Mouse (Mus musculus): ENCODE measurements around the gene Lrrc3b. TPM values are rescaled to one million over a fixed set of nuclear protein-coding genes. Genes with fewer than 3 reads are reported as not detected.
A peak's percentile ranks its signal among the peaks of the same experiment; 100 is the strongest.

The Lrrc3b gene
- polyA plus RNA-seq, 1 experiment from 2014 or later = 2.0 TPM

DNA sequence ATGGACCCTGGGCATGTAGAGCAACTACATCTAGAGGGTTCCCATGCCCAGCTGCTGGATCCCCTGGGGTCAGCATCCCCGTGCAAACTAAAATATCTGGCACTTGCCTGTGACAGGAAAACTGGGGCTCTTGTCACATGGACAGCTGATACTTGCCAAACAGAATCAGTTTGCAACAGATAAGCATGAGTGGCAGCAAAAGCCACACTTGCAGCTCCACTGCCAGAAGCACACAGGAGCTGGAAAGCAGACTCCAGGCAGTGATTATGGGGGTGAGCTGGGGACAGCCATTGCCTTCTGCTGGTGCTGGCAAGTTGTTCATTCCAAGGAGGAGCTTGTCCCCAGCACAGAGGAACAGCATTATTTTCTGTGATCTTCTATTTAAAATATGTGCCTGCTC, 65.8 kb downstream of the Lrrc3b start:
- 95% methylated on average over 1 of the region's 1 CpGs for WGBS
- H3K4me2 ChIP-seq (ENCODE audit: low read depth, severe bottlenecking) = no peak overlapping the region
- H3K9ac ChIP-seq (ENCODE audit: low read length) = no peak overlapping the region
- H3K4me3 ChIP-seq (ENCODE audit: low read depth, low read length) = no peak overlapping the region
- no peaks in the 10 kb centered on the region for H3K27me3 ChIP-seq (ENCODE audit: control insufficient read depth, insufficient read depth, low read length)
- H3K27ac ChIP-seq (replicated peaks; ENCODE audit: low read depth, low read length) = no peak overlapping the region
- H3K9me3 ChIP-seq (ENCODE audit: control insufficient read depth, low read length) = no peaks in the 10 kb centered on the region
- no peak for DNase-seq (ENCODE audit: low spot score)
- no peaks in the 10 kb centered on the region for H3K36me3 ChIP-seq (ENCODE audit: control insufficient read depth, insufficient read depth, low read length)
- ATAC-seq (ENCODE audit: insufficient number of reproducible peaks, low FRiP score, low TSS enrichment, low read depth) = no peak
- no peaks in the 10 kb centered on the region for H3K4me1 ChIP-seq (ENCODE audit: control insufficient read depth, insufficient read depth, low read length)

DNA sequence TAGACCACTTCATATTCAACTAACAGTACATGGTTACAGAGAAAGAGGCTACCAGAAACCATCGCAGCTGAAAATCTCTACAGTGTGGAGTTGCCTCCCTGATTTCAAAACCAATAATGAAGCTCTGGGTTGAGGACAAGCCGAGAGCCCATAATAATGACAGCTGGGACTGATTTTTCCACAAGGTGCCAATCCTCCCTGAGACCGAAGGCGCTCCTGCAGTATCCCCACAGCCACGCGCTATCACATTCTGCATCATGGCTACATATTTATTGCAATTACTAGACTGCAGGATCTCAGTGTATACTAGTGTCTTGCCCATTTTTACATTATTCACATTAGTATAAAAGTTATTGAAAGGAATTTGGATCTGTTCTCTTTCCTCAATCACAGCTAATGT, 73.7 kb downstream of the Lrrc3b start:
- Histone ChIP-seq H3K9me3 (ENCODE audit: control insufficient read depth, low read length) (no peaks in the 10 kb centered on the region), H3K9ac (ENCODE audit: low read length) (no peak overlapping the region), H3K27me3 (ENCODE audit: control insufficient read depth, insufficient read depth, low read length) (no peaks in the 10 kb centered on the region), H3K27ac (replicated peaks; ENCODE audit: low read depth, low read length) (no peak overlapping the region), H3K4me1 (ENCODE audit: control insufficient read depth, insufficient read depth, low read length) (no peaks in the 10 kb centered on the region), H3K4me3 (ENCODE audit: low read depth, low read length) (no peak overlapping the region), H3K36me3 (ENCODE audit: control insufficient read depth, insufficient read depth, low read length) (no peaks in the 10 kb centered on the region), H3K4me2 (ENCODE audit: low read depth, severe bottlenecking) (no peak overlapping the region)
- ATAC-seq (ENCODE audit: insufficient number of reproducible peaks, low FRiP score, low TSS enrichment, low read depth) = no peak
- WGBS = 89% methylated on average over 6 of the region's 6 CpGs
- DNase-seq (ENCODE audit: low spot score) = no peak

DNA sequence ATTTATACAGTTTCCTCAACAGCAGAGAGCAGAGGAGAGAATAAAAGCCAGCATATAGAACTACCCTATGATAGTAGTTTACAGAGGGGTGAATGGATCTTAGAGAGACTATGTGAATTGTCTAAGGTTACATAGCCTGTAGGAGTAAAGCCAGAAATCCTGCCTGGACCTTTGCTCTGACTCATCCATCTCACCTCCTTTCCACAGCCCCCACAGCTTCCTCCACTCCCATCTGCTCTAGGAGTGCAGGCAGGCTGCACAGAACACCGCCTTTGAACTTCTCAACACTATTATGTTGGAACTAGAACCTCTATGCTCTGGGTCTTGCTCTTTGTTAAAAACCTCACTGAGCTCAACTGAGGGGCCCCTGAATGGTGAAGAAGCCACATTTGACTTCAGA, 78.9 kb downstream of the Lrrc3b start:
- H3K36me3 ChIP-seq (ENCODE audit: control insufficient read depth, insufficient read depth, low read length) = no peaks in the 10 kb centered on the region
- ATAC-seq (ENCODE audit: insufficient number of reproducible peaks, low FRiP score, low TSS enrichment, low read depth) = no peak
- H3K27me3 ChIP-seq (ENCODE audit: control insufficient read depth, insufficient read depth, low read length) = no peaks in the 10 kb centered on the region
- no peak overlapping the region for H3K9ac ChIP-seq (ENCODE audit: low read length)
- H3K27ac ChIP-seq (replicated peaks; ENCODE audit: low read depth, low read length) = no peak overlapping the region
- no peak for DNase-seq (ENCODE audit: low spot score)
- no peaks in the 10 kb centered on the region for H3K9me3 ChIP-seq (ENCODE audit: control insufficient read depth, low read length)
- 75% methylated on average over 1 of the region's 1 CpGs for WGBS
- no peak overlapping the region for H3K4me2 ChIP-seq (ENCODE audit: low read depth, severe bottlenecking)
- H3K4me1 ChIP-seq (ENCODE audit: control insufficient read depth, insufficient read depth, low read length) = no peaks in the 10 kb centered on the region
- no peak overlapping the region for H3K4me3 ChIP-seq (ENCODE audit: low read depth, low read length)

DNA sequence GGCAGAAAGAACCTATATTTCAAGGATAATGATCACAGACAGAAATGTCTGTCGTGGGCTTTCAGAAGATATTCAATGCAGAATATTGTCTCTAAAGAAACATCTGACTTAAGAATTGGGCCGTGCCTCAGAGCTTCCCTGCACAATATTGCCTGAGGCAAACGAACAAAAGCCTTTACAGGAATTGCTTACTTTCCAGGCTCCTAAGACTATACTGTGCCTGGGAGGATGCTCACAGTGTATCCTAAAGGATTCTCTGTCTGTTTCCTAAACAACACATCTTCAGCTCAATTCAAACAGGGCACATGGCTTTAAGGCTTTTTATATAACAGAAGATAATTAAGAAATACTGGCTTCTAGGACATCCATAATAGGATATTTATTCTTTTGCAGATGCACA, 79.7 kb downstream of the Lrrc3b start:
- Histone ChIP-seq H3K4me3 (ENCODE audit: low read depth, low read length) (no peak overlapping the region), H3K36me3 (ENCODE audit: control insufficient read depth, insufficient read depth, low read length) (no peaks in the 10 kb centered on the region), H3K27me3 (ENCODE audit: control insufficient read depth, insufficient read depth, low read length) (no peaks in the 10 kb centered on the region), H3K4me1 (ENCODE audit: control insufficient read depth, insufficient read depth, low read length) (no peaks in the 10 kb centered on the region), H3K9ac (ENCODE audit: low read length) (no peak overlapping the region), H3K27ac (replicated peaks; ENCODE audit: low read depth, low read length) (no peak overlapping the region), H3K9me3 (ENCODE audit: control insufficient read depth, low read length) (no peaks in the 10 kb centered on the region), H3K4me2 (ENCODE audit: low read depth, severe bottlenecking) (no peak overlapping the region)
- DNase-seq (ENCODE audit: low spot score) (no peak), ATAC-seq (ENCODE audit: insufficient number of reproducible peaks, low FRiP score, low TSS enrichment, low read depth) (no peak)
- 80% methylated on average over 3 of the region's 3 CpGs for WGBS

DNA sequence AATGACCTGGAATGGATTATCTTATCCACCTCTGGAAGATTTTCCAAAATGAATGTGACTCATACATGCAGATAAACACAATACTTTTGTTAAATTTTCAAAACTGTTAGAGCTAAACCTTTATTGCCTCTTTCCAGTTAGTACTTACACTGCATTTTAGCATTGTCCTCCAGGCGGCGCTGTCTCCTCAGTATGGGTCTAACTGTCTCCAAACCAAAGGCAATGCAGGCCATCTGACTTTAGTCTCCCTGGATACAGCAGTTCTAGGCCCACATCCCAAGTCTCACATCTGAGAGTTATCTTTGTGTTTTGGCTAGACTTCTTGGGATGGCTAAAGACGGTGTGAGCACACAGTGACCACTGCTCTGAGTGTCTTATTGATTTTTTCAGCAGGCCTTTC, 83.3 kb downstream of the Lrrc3b start:
- Histone ChIP-seq H3K27ac (replicated peaks; ENCODE audit: low read depth, low read length) (no peak overlapping the region), H3K4me3 (ENCODE audit: low read depth, low read length) (no peak overlapping the region), H3K4me2 (ENCODE audit: low read depth, severe bottlenecking) (no peak overlapping the region), H3K9me3 (ENCODE audit: control insufficient read depth, low read length) (no peaks in the 10 kb centered on the region), H3K4me1 (ENCODE audit: control insufficient read depth, insufficient read depth, low read length) (no peaks in the 10 kb centered on the region), H3K9ac (ENCODE audit: low read length) (no peak overlapping the region), H3K27me3 (ENCODE audit: control insufficient read depth, insufficient read depth, low read length) (no peaks in the 10 kb centered on the region), H3K36me3 (ENCODE audit: control insufficient read depth, insufficient read depth, low read length) (no peaks in the 10 kb centered on the region)
- no peak for ATAC-seq (ENCODE audit: insufficient number of reproducible peaks, low FRiP score, low TSS enrichment, low read depth)
- WGBS = 20% methylated on average over 3 of the region's 3 CpGs
- DNase-seq (ENCODE audit: low spot score) = peak; percentile 86

DNA sequence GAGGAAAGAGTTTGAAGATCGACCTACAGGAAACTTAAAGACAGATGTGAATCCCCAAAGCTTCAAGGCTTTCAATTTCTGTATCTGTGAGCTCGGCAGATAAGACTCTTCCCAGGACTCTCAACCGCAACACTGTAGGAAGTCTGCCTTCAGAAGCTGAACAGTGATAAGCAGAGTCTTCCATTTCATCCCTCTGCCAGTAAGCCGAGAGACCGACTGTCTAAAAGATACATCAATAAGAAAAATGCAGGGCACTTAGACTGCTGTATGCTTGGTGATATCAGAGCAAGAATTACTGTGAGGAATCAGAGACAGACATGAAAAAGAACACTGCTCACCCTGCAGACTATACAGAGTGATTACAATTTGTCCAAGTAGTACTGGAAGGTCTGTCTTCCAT, 84.5 kb downstream of the Lrrc3b start:
- Histone ChIP-seq H3K36me3 (ENCODE audit: control insufficient read depth, insufficient read depth, low read length) (no peaks in the 10 kb centered on the region), H3K9me3 (ENCODE audit: control insufficient read depth, low read length) (no peaks in the 10 kb centered on the region), H3K27ac (replicated peaks; ENCODE audit: low read depth, low read length) (no peak overlapping the region), H3K9ac (ENCODE audit: low read length) (no peak overlapping the region), H3K27me3 (ENCODE audit: control insufficient read depth, insufficient read depth, low read length) (no peaks in the 10 kb centered on the region), H3K4me1 (ENCODE audit: control insufficient read depth, insufficient read depth, low read length) (no peaks in the 10 kb centered on the region), H3K4me3 (ENCODE audit: low read depth, low read length) (no peak overlapping the region), H3K4me2 (ENCODE audit: low read depth, severe bottlenecking) (no peak overlapping the region)
- ATAC-seq (ENCODE audit: insufficient number of reproducible peaks, low FRiP score, low TSS enrichment, low read depth) (no peak), DNase-seq (ENCODE audit: low spot score) (no peak)
- WGBS = 75% methylated on average over 5 of the region's 5 CpGs

DNA sequence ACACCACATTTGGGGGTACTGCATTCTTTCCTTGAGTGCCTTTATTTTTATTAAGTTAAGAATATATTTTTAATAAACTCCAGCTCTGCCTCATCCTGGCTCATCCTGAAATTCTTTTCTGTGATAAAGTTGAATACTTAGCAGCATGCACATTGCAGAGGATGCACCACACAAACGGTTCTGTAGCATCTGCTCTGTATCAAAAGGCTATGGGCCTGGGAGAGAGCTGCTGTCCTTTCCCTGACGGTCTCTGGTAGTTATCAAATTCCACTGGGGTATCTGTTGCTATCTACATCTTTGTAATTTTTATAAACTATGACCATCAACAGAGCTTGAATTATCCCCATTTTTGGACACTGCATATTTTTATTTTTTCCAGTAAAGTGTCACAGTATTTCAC, 105.7 kb downstream of the Lrrc3b start:
- H3K9ac ChIP-seq (ENCODE audit: low read length) = no peak overlapping the region
- no peaks in the 10 kb centered on the region for H3K27me3 ChIP-seq (ENCODE audit: control insufficient read depth, insufficient read depth, low read length)
- H3K4me2 ChIP-seq (ENCODE audit: low read depth, severe bottlenecking) = no peak overlapping the region
- no peak overlapping the region for H3K4me3 ChIP-seq (ENCODE audit: low read depth, low read length)
- DNase-seq (ENCODE audit: low spot score) (no peak), ATAC-seq (ENCODE audit: insufficient number of reproducible peaks, low FRiP score, low TSS enrichment, low read depth) (no peak)
- H3K36me3 ChIP-seq (ENCODE audit: control insufficient read depth, insufficient read depth, low read length) = no peaks in the 10 kb centered on the region
- no peak overlapping the region for H3K27ac ChIP-seq (replicated peaks; ENCODE audit: low read depth, low read length)
- no peaks in the 10 kb centered on the region for H3K4me1 ChIP-seq (ENCODE audit: control insufficient read depth, insufficient read depth, low read length)
- no peaks in the 10 kb centered on the region for H3K9me3 ChIP-seq (ENCODE audit: control insufficient read depth, low read length)
- 62% methylated on average over 2 of the region's 2 CpGs for WGBS

DNA sequence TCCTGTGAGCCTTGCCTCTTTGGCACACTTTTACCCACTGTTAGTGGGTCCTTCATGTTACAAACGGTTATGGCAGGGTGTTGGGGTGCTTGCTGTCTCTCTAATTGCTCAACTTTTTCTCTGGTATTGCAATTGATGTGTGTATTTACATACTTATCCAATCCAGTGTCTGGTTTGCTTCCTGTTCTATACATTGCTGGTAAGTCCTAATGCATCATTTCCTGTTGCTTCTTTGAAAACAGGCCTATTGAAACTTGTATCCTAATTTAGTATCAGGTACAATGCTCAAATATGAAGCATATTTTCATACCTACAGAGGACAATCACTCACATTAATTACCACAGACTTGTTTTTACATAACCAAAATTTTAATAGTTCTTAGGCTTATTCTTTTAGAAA, 107.4 kb downstream of the Lrrc3b start:
- Histone ChIP-seq H3K27ac (replicated peaks; ENCODE audit: low read depth, low read length) (no peak overlapping the region), H3K36me3 (ENCODE audit: control insufficient read depth, insufficient read depth, low read length) (no peaks in the 10 kb centered on the region), H3K4me2 (ENCODE audit: low read depth, severe bottlenecking) (no peak overlapping the region), H3K9ac (ENCODE audit: low read length) (no peak overlapping the region), H3K27me3 (ENCODE audit: control insufficient read depth, insufficient read depth, low read length) (no peaks in the 10 kb centered on the region), H3K4me1 (ENCODE audit: control insufficient read depth, insufficient read depth, low read length) (no peaks in the 10 kb centered on the region), H3K9me3 (ENCODE audit: control insufficient read depth, low read length) (no peaks in the 10 kb centered on the region), H3K4me3 (ENCODE audit: low read depth, low read length) (no peak overlapping the region)
- 42% methylated on average over 1 of the region's 1 CpGs for WGBS
- DNase-seq (ENCODE audit: low spot score) (no peak), ATAC-seq (ENCODE audit: insufficient number of reproducible peaks, low FRiP score, low TSS enrichment, low read depth) (no peak)

DNA sequence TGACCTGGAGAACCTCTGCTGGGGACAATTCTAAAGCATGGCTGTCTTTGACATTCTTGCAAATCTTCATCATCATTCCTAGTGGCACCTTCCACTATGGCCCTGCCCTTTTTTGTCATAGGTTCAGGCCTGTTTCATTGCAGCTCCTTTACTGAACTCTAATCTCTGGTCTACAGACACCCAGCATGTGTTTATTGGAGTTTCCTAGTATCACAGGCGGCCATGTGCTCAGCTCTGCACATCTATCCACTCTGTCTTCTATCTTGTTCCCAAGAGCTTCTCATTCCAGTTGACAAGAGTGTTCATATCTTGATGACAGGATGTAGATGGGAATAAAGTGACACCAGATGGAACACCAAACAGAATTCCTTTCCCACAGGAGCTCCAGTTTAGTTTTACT, 108.6 kb downstream of the Lrrc3b start:
- Histone ChIP-seq H3K4me3 (ENCODE audit: low read depth, low read length) (no peak overlapping the region), H3K27ac (replicated peaks; ENCODE audit: low read depth, low read length) (no peak overlapping the region)
- 95% methylated on average over 1 of the region's 1 CpGs for WGBS

More for the DNA sequence above, 108.6 kb downstream of the Lrrc3b start:
- Histone ChIP-seq H3K4me1 (ENCODE audit: control insufficient read depth, insufficient read depth, low read length) (no peaks in the 10 kb centered on the region), H3K9ac (ENCODE audit: low read length) (no peak overlapping the region), H3K9me3 (ENCODE audit: control insufficient read depth, low read length) (no peaks in the 10 kb centered on the region), H3K27me3 (ENCODE audit: control insufficient read depth, insufficient read depth, low read length) (no peaks in the 10 kb centered on the region), H3K36me3 (ENCODE audit: control insufficient read depth, insufficient read depth, low read length) (no peaks in the 10 kb centered on the region), H3K4me2 (ENCODE audit: low read depth, severe bottlenecking) (no peak overlapping the region)
- DNase-seq (ENCODE audit: low spot score) (no peak), ATAC-seq (ENCODE audit: insufficient number of reproducible peaks, low FRiP score, low TSS enrichment, low read depth) (no peak)
